Mouse (Mus musculus) E14TG2a.4 (cell line): ENCODE measurements around the gene Hdac9.

Experiments
- CTCF ChIP-seq: conservative IDR thresholded peaks from 2 replicates; pipeline ENCODE4 v1.5.1; 2014; ENCODE audit warnings: low read length
- NANOG ChIP-seq: IDR thresholded peaks from 2 replicates; pipeline ENCODE4 v1.6.1; 2014; ENCODE audit warnings: borderline replicate concordance, low read length, mixed read lengths

- TF ChIP-seq CTCF (no peak), NANOG (no peak)
These were observed 10.6 kb downstream of the Hdac9 start for GRCm38 (mm10) chr12:34906376-34906703.
